Mouse (Mus musculus) 3134 (cell line): ENCODE data around the gene Olfr1368.
"Not testable (repeated sequence)": the region's sequence is repeated elsewhere in the genome, so short reads cannot be mapped to it uniquely, and the experiment has no call there.

Experiments
- DNase-seq: peaks from one replicate; pipeline ENCODE4 v3.0.0-alpha.2; 2011; ENCODE audit warnings: low spot score; ENCODE audit not compliant: insufficient read length; ENCODE audit errors: extremely low read depth

Gene Olfr1368

GRCm38 (mm10) chr13:21168371-21169011, 22.8 kb upstream of the Olfr1368 start:
- DNase-seq: peak; percentile 35

- DNase-seq: no peak
Observed at GRCm38 (mm10) chr13:21167910-21168300, 22.2 kb upstream of the Olfr1368 start.

DNA sequence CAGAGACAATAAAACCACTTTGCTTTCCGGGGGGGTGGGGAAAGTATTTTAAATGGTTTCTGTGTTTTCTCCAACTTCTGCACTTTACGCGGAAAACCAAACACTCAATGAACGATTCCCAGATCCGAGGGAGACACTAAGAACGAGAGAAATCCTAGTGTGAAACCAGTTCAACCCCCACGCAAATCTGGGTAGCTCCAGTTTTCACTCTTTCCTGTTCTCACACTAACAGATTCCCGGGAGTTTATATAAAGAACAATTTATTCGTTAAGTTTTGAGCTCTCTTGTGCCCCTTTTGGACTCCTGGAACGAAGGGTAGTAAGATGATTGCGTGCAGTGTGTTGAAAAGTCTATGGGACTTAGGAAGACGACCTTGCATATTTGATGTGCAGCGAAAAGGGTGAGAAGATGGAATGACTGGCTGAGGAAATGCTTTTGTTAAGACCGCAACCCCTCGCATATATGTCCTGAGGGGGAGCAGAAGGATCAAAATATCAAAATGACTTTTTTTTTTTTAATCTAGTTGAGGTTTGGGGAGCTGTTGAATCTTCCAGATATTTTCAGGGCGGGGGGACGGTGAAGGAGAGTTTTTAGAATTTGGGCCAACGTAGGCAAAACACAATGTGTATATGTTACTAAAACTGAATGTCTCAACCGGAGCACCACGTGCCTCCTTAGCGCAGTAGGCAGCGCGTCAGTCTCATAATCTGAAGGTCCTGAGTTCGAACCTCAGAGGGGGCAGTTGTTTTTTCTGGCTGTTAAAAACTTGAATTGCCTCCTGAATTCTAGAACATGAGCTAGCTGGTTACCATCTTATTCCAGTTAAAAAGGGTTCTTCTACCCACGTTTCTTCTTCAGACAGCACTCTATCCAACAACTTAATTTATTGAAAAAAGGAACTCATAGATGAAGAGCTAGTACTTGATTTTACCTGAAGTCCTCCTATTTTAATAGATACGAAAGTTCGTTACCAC, 21.6 kb upstream of the Olfr1368 start:
- DNase-seq: peak; percentile 62

GRCm38 (mm10) chr13:21162591-21162990, 16.9 kb upstream of the Olfr1368 start:
- DNase-seq: no peak

DNA sequence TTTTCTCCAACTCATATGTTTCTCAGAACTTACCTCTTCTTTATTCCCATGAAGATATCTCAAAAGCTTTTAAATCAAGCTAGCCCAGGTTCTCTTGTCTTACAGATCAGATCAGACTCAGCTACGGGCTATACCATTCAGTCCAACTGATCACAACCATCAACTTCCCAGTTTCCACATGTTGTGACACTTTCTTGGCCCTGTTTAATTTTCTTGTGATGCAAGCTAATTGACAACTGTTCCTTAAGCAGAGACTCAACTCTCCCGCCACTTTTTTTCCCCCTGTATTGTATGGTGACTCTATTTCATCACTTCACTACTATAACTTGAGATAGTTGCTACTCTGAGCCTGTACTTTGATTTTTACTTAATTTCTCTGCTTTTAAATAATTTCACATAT, 15.9 kb upstream of the Olfr1368 start:
- no peak for DNase-seq

- DNase-seq: peak; percentile 78
Observed at GRCm38 (mm10) chr13:21160657-21161590, 15.3 kb upstream of the Olfr1368 start.

GRCm38 (mm10) chr13:21160041-21160511, 14.4 kb upstream of the Olfr1368 start:
- peak; percentile 19 for DNase-seq

- no peak for DNase-seq
Observed at GRCm38 (mm10) chr13:21159475-21159819, 13.8 kb upstream of the Olfr1368 start.

DNA sequence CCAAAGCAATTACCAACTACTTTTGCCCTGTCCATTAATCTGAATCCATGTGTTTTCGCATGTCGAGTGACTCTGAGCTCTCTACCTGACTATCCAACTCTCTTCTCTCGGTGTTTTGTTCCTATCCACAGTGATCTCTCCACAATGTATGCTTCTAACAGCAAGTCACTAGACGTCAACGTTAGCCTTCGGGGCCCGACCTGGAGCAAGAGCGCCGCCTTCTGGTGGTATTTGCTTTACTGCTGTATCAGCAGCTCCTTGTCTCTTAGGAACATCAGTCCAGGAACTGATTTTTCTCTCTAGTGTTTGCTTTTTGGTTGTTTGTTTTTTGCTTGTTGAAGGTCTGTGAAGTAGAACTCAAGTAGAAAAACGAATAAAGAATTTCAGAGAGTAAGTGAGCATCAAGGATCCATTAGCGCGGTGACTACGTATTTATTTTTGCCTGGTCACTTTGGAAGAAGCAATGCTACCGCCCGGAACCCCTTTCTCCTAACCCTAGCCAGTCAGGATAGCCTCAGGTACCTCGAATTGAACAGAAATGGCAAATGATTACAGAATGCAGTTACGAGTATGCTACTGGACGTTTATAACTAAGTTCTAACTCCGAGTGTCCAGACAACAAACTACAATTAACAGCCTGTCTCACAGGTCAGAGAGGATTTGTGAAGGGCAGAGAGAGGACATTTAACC, 13.3 kb upstream of the Olfr1368 start:
- peak; percentile 67 for DNase-seq

- no peak for DNase-seq
Observed at GRCm38 (mm10) chr13:21158071-21158470, 12.4 kb upstream of the Olfr1368 start.

DNA sequence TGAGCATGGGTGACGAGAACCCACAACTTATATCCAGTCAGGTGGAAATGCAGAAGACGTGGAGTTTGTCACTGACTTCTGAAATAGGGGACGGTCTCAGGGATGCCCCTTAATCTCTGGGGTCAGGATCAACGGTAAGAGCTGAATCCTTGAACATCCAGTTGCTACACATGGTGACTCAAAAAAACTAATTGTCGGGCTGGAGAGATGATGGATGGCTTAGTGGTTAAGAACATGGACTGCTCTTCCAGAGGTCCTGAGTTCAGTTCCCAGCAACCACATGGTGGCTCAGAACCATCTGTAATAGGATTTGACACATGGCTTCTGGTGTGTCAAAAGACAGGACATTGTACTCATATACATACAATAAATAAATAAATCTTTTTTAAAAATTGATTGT, 10.2 kb upstream of the Olfr1368 start:
- no peak for DNase-seq

DNA sequence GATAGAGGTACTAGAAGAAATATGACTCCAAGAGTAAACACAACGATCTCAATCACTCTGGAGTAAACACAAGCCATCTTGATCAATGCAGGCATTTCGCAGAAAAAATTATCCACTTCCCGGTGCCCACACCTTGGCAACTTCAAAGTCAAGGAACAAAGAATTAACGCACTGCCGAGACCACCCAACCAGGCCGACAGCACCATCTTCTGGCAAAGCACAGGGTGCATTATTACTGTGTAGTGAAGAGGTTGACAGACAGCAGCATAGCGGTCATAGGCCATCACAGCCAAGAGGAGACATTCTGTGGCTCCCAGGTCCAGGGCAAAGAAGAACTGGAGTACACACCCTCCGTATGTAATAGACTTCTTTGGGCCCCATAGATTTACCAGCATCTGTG, 3.2 kb downstream of the Olfr1368 start:
- DNase-seq: no peak

DNA sequence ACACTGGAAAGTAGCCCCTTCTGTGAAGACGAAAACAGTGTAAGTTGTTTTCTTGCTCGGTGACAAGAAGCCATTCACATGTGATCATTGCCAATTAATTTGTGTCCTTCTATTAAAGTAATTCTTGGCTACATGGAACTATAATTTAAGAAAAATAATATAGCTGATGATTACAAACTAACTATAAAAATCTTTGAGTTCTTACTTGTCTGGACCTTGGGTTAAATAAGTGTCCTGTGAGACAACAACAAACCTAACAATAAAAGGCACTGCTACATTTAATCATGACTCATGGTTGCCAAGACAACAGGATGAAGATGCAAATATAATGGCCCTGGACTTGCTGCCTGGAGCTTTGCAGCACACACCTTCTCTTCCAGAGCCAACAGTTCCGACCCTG, 16.3 kb downstream of the Olfr1368 start, which contains the start of gene Olfr263:
TSS of gene Olfr263 (plus strand) at position 301 of the 400 bp plus-strand sequence.
- DNase-seq: not testable (repeated sequence)

DNA sequence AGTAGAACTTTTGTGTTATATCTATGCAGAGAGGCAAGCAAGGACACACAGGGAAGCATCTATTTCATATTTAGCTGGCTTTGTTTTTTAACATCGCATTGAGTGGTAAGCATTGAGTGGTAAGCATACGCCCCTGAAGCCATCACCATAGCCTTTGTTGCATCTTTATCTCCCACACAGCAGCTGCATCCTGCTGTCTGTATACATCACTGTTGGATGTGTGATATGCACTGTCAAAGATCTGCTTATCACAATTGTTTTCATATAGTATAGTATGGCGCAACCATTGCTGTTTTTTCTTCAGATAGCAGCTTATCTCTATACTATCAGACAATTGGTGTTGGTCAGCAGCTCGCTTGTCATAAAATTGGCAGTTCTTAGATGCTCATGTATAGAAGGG, 31.5 kb downstream of the Olfr1368 start:
- DNase-seq: no peak

GRCm38 (mm10) chr13:21111183-21111582, 34.5 kb downstream of the Olfr1368 start, which contains the start of gene Olfr1369-ps1:
TSS of gene Olfr1369-ps1 (plus strand) at chr13:21111483.
- not testable (repeated sequence) for DNase-seq

- DNase-seq: no peak
Observed at GRCm38 (mm10) chr13:21110441-21110840, 35.2 kb downstream of the Olfr1368 start.

DNA sequence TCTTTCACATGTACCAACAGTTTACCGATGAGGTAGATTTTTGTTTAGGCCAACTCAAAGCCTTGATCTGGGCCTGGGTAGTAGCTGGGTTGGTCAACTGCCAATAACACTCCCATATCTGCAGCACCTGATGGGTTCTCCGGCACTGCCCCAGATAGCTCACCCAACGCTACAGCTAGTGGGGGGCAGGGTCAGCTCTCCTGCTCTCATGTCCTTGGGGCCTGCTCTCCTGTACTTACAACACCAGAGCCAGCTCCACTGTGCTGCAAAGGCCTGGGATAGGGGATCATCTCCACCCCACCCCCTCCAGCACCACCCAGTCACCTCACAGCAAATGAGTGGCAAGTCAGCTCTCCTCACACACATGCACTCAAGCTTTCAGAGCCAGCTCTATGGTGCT, 35.9 kb downstream of the Olfr1368 start:
- DNase-seq: no peak
